Mouse (Mus musculus) brain, embryonic 14.5 days (tissue): Measurements from ENCODE around the gene Snx21.

Source experiments
- CTCF ChIP-seq: fragments of 200-500 bp; IDR thresholded peaks from 2 replicates; pipeline ENCODE4 v1.5.1; 2012; ENCODE audit warnings: inconsistent platforms, mild to moderate bottlenecking, moderate library complexity, borderline replicate concordance; ENCODE audit not compliant: insufficient read depth, insufficient read length; ENCODE audit errors: extremely low read depth
- POLR2A ChIP-seq: fragments of 200-500 bp; IDR thresholded peaks from 2 replicates; pipeline ENCODE4 v1.6.1; 2012; ENCODE audit warnings: mild to moderate bottlenecking, inconsistent platforms, borderline replicate concordance; ENCODE audit not compliant: poor library complexity, insufficient read depth, insufficient read length, severe bottlenecking; ENCODE audit errors: extremely low read depth

DNA sequence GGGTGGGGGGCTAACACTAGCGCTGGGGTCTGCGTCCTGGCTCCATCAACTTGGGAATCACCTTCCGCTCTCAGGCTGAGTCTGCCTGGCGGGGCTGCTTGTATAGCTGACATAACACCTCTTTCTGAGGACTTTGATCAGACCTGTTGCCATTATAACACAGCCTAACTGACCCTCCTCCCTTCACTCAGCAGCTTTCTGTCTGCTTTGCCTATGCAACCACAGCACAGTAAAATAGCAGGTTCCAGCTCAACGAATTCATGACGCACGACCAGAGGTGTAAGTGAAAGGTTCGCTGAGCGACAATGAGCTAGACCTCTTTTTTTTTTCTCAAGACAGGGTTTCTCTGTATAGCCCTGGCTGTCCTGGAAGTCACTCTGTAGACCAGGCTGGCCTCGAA, 45.4 kb downstream of the Snx21 start:
- no peak for TF ChIP-seq POLR2A
- TF ChIP-seq CTCF = no peak
